Mouse (Mus musculus) kidney, embryonic 14.5 days (tissue): ENCODE results near the gene Zfp462. TPM values are rescaled to one million over a fixed set of nuclear protein-coding genes. Genes with fewer than 3 reads are reported as not detected.

Source experiments
- ATAC-seq: fragments of 200-750 bp; cut with Nextera tagmentation; 2 replicates; pipeline ENCODE4 v1.8.0; 2017; ENCODE audit warnings: moderate number of reproducible peaks, mild to moderate bottlenecking, moderate TSS enrichment, moderate library complexity; ENCODE audit not compliant: low FRiP score, low TSS enrichment
- H3K27ac ChIP-seq: fragments of 300-500 bp; sonication (generic); 2 replicates; pipeline ENCODE4 v1.5.1; 2014; ENCODE audit warnings: low read depth, mild to moderate bottlenecking, low read length, moderate library complexity, mixed read lengths
- H3K27me3 ChIP-seq: fragments of 300-500 bp; sonication (generic); 2 replicates; pipeline ENCODE4 v1.6.1; 2014; ENCODE audit warnings: mild to moderate bottlenecking, low read length; ENCODE audit not compliant: control insufficient read depth, insufficient read depth
- H3K36me3 ChIP-seq: fragments of 300-500 bp; sonication (generic); 2 replicates; pipeline ENCODE4 v1.6.1; 2014; ENCODE audit warnings: low read length, mixed read lengths; ENCODE audit not compliant: control insufficient read depth, insufficient read depth
- H3K4me1 ChIP-seq: fragments of 300-500 bp; sonication (generic); 2 replicates; pipeline ENCODE4 v1.6.1; 2014; ENCODE audit warnings: low read length, mixed read lengths; ENCODE audit not compliant: control insufficient read depth, insufficient read depth
- H3K4me2 ChIP-seq: fragments of 300-500 bp; sonication (generic); replicated peaks from 2 replicates; pipeline ENCODE4 v1.6.1; 2014; ENCODE audit warnings: low read depth, mild to moderate bottlenecking, low read length
- H3K4me3 ChIP-seq: fragments of 300-500 bp; sonication (generic); 2 replicates; pipeline ENCODE4 v1.5.1; 2014; ENCODE audit warnings: mild to moderate bottlenecking, low read length
- H3K9ac ChIP-seq: fragments of 300-500 bp; sonication (generic); 2 replicates; pipeline ENCODE4 v1.6.1; 2014; ENCODE audit warnings: low read depth, mild to moderate bottlenecking, low read length, moderate library complexity
- H3K9me3 ChIP-seq: fragments of 300-500 bp; sonication (generic); 2 replicates; pipeline ENCODE4 v1.6.1; 2016; ENCODE audit warnings: low read length; ENCODE audit not compliant: control insufficient read depth
- WGBS: fragments of 180-500 bp; shearing (Covaris S2); extraction: QIAGEN DNeasy Blood & Tissue Kit; methylation state at CpG from one replicate; pipeline ENCODE4 v1.1.7; 2014; 5-methylcytosine and 5-hydroxymethylcytosine counted together
- polyA plus RNA-seq: library from polyadenylated mRNA; unstranded; fragments of >200 nt; fragmentation: Nextera tagmentation; extraction: Ambion mirVana; gene quantifications from 2 replicates; pipeline ENCODE4 v1.2.1, GENCODE M21; 2014

Gene Zfp462
- polyA plus RNA-seq, 1 experiment from 2014 or later: 10.0 TPM

DNA sequence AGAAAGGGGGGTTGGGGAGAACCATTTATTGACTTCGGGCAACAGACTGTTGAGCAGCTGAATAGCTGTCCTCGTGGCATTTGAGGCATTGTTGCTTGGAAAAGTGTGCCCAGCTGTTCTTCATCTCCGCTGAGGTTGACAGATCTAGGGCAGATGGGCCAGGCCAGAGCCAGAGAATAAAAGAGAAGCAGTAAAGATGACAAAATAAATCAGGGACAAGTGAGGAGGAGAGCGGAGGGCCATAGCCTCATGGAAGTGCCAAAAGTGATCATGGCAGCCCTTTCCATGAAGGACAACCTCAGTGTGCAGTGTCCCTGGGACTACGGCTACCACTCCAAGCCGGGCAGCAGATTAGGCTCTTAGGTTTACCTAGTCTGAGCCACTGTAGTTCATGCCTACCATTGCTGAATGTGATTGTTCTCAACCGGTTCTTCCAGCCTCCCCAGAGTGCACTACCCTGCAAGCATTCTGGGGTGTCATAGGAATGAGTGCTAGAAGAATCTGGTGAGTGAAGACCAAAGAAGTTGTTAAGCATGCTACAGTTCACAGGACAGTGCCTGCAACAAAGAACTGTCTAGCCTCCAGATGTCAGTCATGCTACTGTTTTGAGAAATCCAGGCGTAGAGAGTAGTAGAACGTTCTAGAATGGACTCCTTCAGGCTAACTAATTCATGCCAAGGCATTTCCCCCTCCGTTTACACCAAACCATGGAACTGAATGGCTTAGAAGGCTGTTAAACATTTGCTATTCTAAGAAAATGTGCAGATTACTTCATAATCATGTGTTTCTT, 113.0 kb downstream of the Zfp462 start:
- 52% methylated on average over 10 of the region's 10 CpGs for WGBS
- no peak overlapping the region for H3K4me3 ChIP-seq
- no peaks in the 10 kb centered on the region for H3K4me1 ChIP-seq
- no peaks in the 10 kb centered on the region for H3K27me3 ChIP-seq
- H3K27ac ChIP-seq: no peak overlapping the region
- H3K36me3 ChIP-seq: peaks cover 46% of the 10 kb centered on the region
- no peak overlapping the region for H3K9ac ChIP-seq
- peak; percentile 90 for ATAC-seq
- no peak overlapping the region for H3K4me2 ChIP-seq
- no peaks in the 10 kb centered on the region for H3K9me3 ChIP-seq

DNA sequence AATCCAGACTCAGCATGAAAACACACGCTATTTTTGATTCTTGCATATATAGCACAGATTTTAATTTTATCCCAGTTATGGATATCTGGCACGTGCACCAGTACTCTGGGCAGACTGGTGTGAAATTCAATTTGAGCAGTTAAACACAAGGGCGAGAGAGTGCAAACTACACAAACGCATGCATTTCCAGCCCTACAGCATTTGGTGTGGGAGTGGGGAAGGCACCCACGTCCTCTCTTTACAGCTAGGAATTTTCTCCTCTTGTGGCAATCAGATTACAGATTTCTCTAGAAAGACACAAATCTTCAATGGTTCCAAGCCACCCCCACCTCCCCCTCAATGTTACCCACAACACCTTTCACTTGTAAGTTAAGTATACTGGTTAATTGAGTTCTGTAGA, 114.1 kb downstream of the Zfp462 start:
- no peaks in the 10 kb centered on the region for H3K9me3 ChIP-seq
- H3K4me2 ChIP-seq: no peak overlapping the region
- H3K4me1 ChIP-seq: no peaks in the 10 kb centered on the region
- no peak overlapping the region for H3K9ac ChIP-seq
- H3K36me3 ChIP-seq: peaks cover 46% of the 10 kb centered on the region
- H3K27ac ChIP-seq: no peak overlapping the region
- H3K4me3 ChIP-seq: no peak overlapping the region
- no peaks in the 10 kb centered on the region for H3K27me3 ChIP-seq
- ATAC-seq: no peak
- 81% methylated on average over 5 of the region's 5 CpGs for WGBS

DNA sequence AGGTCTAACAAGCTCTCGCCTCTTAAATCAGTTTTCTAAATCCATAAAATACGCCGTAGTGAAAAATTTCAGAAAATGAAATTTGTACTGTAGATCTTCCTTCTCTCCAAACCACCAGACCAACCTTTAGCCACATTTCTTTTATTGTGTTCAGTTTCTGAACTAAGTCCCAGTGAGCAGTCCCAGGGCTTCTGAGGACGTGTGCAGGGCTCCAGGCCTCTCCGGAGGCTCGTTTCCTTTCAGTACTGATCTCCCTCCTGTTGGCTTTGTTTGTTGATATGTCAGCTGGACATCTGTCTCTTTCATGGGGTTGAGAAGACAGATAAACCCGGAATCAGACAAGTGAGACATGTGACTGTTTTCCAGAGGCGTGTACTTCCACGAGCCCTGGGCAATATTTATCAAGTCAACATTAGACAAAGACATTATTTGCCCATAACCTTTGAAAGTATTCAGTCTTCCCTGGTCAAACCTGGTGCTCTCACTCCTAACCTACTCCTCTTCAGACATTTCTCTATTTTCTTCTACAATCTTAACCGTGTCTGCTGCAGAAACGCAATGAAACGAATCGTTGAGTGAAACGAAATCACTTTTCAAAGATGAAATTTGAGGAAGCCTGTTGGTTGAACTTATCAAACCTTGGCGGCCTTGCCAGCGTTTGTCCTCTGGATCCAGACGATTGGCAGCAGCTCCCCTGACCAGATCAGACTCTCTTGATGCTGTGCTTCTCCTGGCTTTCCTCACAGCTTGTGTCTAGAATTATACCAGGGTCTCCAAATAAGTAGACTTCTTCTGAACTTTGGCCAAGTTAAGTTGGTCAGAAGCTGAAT, 121.7 kb downstream of the Zfp462 start:
- H3K27ac ChIP-seq: no peak overlapping the region
- ATAC-seq: no peak
- no peaks in the 10 kb centered on the region for H3K9me3 ChIP-seq
- peaks cover 29% of the 10 kb centered on the region for H3K36me3 ChIP-seq
- no peak overlapping the region for H3K4me2 ChIP-seq
- H3K9ac ChIP-seq: no peak overlapping the region
- no peaks in the 10 kb centered on the region for H3K4me1 ChIP-seq
- H3K4me3 ChIP-seq: no peak overlapping the region
- no peaks in the 10 kb centered on the region for H3K27me3 ChIP-seq
- 80% methylated on average over 17 of the region's 17 CpGs for WGBS

DNA sequence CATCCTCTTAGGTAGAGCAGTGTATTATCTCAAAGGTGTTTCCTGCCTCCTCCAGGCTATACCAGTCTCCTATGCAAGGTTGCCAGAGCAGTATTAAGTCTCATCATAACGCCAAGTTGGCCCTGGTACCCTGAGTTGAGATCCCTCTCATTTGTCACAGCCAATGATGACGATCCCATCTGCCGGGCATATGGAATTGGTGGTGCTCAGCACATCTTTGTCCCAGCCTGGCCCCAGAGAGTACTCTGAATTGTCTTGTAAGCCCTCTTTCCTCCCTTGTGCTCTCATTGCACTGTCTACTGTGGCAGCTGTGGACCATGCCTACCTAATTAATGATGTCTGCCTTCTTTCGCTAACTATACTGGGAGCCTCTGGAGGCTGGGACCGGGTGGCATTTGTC, 126.7 kb downstream of the Zfp462 start:
- H3K36me3 ChIP-seq: peaks cover 52% of the 10 kb centered on the region
- no peaks in the 10 kb centered on the region for H3K27me3 ChIP-seq
- H3K9ac ChIP-seq: no peak overlapping the region
- no peak overlapping the region for H3K27ac ChIP-seq
- WGBS: 95% methylated on average over 5 of the region's 5 CpGs
- no peak overlapping the region for H3K4me2 ChIP-seq
- no peak for ATAC-seq
- H3K4me3 ChIP-seq: no peak overlapping the region
- no peaks in the 10 kb centered on the region for H3K4me1 ChIP-seq
- H3K9me3 ChIP-seq: no peaks in the 10 kb centered on the region

DNA sequence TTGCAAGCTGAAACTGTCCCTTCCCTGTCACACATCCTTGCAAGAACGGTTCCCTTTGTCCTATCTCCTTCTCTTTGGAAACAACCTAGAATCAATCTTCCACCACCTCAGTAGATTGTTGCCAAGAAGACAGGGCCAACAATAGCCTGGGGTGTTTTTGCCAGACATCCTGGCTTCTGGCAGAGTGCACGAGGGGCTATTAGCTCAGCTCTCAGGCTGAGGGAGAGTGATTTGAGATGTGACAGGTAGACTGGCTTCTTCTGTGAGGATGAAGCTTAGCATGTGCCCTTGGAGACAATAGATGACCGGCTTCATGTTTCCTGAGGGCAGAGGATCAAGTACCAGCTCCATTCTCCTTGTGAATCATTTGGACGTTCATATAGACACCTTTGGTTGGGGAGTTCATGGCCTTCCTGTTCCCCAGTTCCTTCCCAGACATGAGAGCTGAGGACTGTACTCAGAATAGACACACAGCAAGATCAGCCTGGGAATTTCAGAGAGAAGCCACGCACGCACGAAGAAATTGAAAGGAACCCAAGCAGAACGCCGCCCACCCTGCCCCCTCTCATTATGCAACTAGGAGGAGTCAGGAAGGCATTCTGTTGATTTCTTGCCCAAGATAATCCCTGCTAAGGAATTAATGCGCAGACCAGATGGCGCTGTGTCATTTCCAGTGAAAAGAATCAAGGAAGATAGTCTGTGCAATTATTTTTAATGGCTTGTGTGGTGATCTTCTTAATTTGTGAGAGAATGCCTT, 132.5 kb downstream of the Zfp462 start:
- Histone ChIP-seq H3K4me1 (no peaks in the 10 kb centered on the region), H3K4me3 (no peak overlapping the region), H3K27ac (no peak overlapping the region), H3K9ac (no peak overlapping the region), H3K9me3 (no peaks in the 10 kb centered on the region), H3K27me3 (no peaks in the 10 kb centered on the region), H3K4me2 (no peak overlapping the region), H3K36me3 (peaks cover 47% of the 10 kb centered on the region)
- ATAC-seq: no peak
- WGBS: 55% methylated on average over 11 of the region's 11 CpGs

DNA sequence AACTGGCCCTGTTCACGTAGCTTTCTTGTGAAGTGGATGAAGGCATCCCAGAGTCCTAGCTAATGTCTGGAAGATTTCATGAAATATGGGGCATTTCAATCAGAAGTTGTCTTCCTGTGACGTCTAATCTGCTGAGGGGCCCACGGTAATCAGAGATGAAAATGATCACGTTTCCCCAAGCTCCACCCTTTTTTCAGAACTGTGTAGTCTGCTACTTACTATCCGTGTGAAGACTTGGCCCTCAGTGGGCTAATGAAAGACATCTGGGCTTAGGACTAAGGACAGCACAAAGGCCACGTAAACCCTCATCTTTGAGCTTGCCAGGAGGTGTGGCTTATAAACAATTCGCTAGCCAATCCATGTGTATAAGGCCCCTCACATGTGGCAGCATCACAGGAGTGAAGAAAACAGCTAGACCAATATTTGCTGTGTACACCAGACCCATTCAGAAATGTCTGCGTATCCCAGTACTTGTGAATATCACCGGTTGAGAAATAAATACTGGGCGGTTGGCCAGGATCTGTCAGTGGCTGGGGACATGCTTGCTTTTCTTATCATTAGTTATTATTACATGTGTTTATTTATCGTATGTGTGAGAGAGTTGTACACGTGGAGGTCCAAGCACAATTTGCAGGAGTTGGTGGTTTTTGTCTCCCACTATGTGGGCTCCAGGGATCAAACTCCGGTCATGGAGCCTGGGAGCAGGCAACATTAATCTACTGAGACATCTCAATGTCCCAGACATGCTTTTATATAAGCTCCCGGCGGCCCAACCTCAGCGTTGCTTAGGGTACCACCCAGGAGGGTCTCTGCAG, 133.3 kb downstream of the Zfp462 start:
- H3K9me3 ChIP-seq: no peaks in the 10 kb centered on the region
- H3K27ac ChIP-seq: no peak overlapping the region
- no peak overlapping the region for H3K4me3 ChIP-seq
- H3K4me1 ChIP-seq: no peaks in the 10 kb centered on the region
- H3K36me3 ChIP-seq: peaks cover 40% of the 10 kb centered on the region
- H3K9ac ChIP-seq: no peak overlapping the region
- H3K4me2 ChIP-seq: no peak overlapping the region
- no peaks in the 10 kb centered on the region for H3K27me3 ChIP-seq
- ATAC-seq: no peak
- 75% methylated on average over 16 of the region's 16 CpGs for whole genome bisulfite sequencing

DNA sequence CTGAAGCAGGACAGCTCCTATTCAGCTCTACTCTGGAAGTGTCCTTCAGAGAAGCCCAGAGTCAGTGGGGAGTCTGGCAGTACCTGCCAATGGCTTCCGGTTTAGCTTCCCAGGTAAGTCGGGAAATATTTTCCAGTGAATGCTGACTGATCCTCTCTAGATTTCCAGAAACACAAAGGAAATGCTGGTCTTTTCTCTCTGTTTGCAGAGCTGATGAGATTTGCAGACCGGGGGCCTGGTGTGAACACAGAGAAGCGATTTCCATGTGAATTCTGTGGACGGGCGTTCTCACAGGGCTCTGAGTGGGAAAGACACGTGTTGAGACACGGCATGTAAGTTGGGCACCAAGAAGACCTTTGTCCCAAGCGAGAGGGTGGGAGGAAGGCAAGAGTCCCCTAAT, 134.2 kb downstream of the Zfp462 start:
- H3K27ac ChIP-seq: no peak overlapping the region
- no peak overlapping the region for H3K9ac ChIP-seq
- no peaks in the 10 kb centered on the region for H3K4me1 ChIP-seq
- H3K36me3 ChIP-seq: peaks cover 32% of the 10 kb centered on the region
- no peak for ATAC-seq
- H3K4me2 ChIP-seq: no peak overlapping the region
- WGBS: 93% methylated on average over 9 of the region's 9 CpGs
- no peaks in the 10 kb centered on the region for H3K27me3 ChIP-seq
- no peak overlapping the region for H3K4me3 ChIP-seq
- no peaks in the 10 kb centered on the region for H3K9me3 ChIP-seq

DNA sequence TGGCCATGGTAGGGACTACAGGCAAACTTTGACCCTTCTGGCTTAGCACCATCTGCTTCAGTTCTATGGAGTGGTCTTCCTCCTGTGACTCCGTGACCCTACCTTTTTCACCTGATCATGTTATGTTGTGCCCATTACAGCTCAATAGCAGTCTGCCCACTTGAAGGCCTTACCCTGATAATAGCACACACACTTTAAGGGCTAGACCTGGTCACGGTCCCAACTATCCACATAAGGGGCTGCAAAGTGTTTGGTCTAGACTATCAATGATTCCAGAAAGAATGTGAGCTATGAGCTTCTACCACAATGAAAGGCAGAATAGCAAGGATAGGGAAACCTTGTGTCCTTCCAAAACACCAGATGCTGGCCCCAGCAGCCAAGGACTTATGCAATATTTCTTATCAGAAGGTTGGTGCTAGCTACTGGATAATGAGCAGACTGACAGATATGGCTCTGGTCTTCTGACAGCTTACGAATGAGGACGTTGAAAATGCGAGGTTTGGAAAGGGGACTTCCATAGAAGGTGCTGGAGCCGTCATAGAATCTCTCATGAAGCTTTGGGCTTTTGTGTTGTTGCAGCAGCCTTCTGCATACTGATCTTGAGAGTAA, 139.3 kb downstream of the Zfp462 start:
- Histone ChIP-seq H3K36me3 (peaks cover 16% of the 10 kb centered on the region), H3K27me3 (no peaks in the 10 kb centered on the region), H3K9ac (no peak overlapping the region), H3K4me1 (no peaks in the 10 kb centered on the region), H3K4me3 (no peak overlapping the region), H3K9me3 (no peaks in the 10 kb centered on the region), H3K4me2 (no peak overlapping the region), H3K27ac (no peak overlapping the region)
- ATAC-seq: no peak
- 87% methylated on average over 6 of the region's 6 CpGs for WGBS
